Mouse (Mus musculus): ENCODE results near the gene Srxn1. TPM values are rescaled to one million over a fixed set of nuclear protein-coding genes. Genes with fewer than 3 reads are reported as not detected.

Srxn1 gene
- total and polyA plus RNA-seq, 3 experiments = not detected

GRCm38 (mm10) chr2:152091342-152092056, 13.8 kb upstream of the Srxn1 start:
- Histone ChIP-seq H3K4me3 (replicated peaks in 1 of 3; ENCODE audit: low read depth in 2 of 3, low read length in 2 of 3, poor library complexity in 1 of 3) (peak overlapping the region in 1 of 3 experiments; percentile 25), H3K27ac (ENCODE audit: insufficient read depth, low read depth) (no peak overlapping the region), H3K9ac (ENCODE audit: insufficient read depth, low read depth) (no peak overlapping the region), H3K36me3 (replicated peaks in 1 of 2; ENCODE audit: control insufficient read depth in 1 of 2, insufficient read depth in 1 of 2, low read length in 1 of 2) (no peaks in the 10 kb centered on the region), H3K4me1 (ENCODE audit: control insufficient read depth in 1 of 2, insufficient read depth in 2 of 2) (peaks cover 6 to 18% of the 10 kb centered on the region in 2 experiments), H3K9me3 (replicated peaks; ENCODE audit: low read length) (peaks cover 26% of the 10 kb centered on the region), H3K4me2 (ENCODE audit: insufficient read depth, low read depth, poor library complexity, severe bottlenecking) (peak overlapping the region; percentile 17; the same call in 1 of the 2 replicates), H3K79me2 (replicated peaks; ENCODE audit: control insufficient read depth, extremely low read depth, insufficient read depth, poor library complexity, severe bottlenecking) (no peaks in the 10 kb centered on the region), H3K27me3 (replicated peaks) (peaks cover 58% of the 10 kb centered on the region)
- DNase-seq (ENCODE audit: extremely low read depth) = peak; percentile 69
- dilution Hi-C loops (cut with MboI; ENCODE audit: extremely low pct_ligation_motif_present, extremely low pct_unique_long_range_greater_than_20kb, low sequenced_read_pairs) = no loop called here
- in situ Hi-C loops (cut with MboI; ENCODE audit: low pct_ligation_motif_present, low pct_unique_long_range_greater_than_20kb, low sequenced_read_pairs) = no loop called here
- TF ChIP-seq CHD2 (IDR thresholded peaks at IDR 0.05; ENCODE audit: low read length) (peak; percentile 50; the same call in 1 of the 2 replicates), EP300 (IDR thresholded peaks at IDR 0.05; ENCODE audit: low read length) (peak; percentile 23; the same call in 1 of the 2 replicates), MAX (IDR thresholded peaks at IDR 0.05; ENCODE audit: low read length) (peak; percentile 54), BHLHE40 (IDR thresholded peaks at IDR 0.05; ENCODE audit: low read depth, low read length) (peak; percentile 18; the same call in 1 of the 2 replicates), TBP (conservative IDR thresholded peaks at IDR 0.05; ENCODE audit: low read depth, low read length) (no peak), IRF4 (IDR thresholded peaks at IDR 0.05; ENCODE audit: low read depth, low read length) (peak; percentile 20; the same call in 1 of the 2 replicates), HCFC1 (IDR thresholded peaks at IDR 0.05; ENCODE audit: low read depth, low read length) (no peak), MEF2A (IDR thresholded peaks at IDR 0.05; ENCODE audit: borderline replicate concordance, low read depth, low read length) (no peak), KAT2A (IDR thresholded peaks at IDR 0.05; ENCODE audit: insufficient replicate concordance, low read length) (no peak), ETS1 (conservative IDR thresholded peaks at IDR 0.05; ENCODE audit: low read depth, low read length) (peak; percentile 35), POLR2A (IDR thresholded peaks at IDR 0.05; ENCODE audit: low read depth, low read length) (no peak), SIN3A (IDR thresholded peaks at IDR 0.05; ENCODE audit: low read length) (0 out of 2 replicates have a peak, but pooled peaks have one; percentile 54), NELFE (IDR thresholded peaks at IDR 0.05; ENCODE audit: low read depth, low read length) (no peak), ZKSCAN1 (IDR thresholded peaks at IDR 0.05; ENCODE audit: borderline replicate concordance, low read depth, low read length) (peak; percentile 55), TCF12 (IDR thresholded peaks at IDR 0.05; ENCODE audit: low read depth, low read length) (peak; percentile 64; the same call in 1 of the 2 replicates)

- H3K4me3 ChIP-seq (replicated peaks in 1 of 3; ENCODE audit: low read depth in 2 of 3, low read length in 2 of 3, poor library complexity in 1 of 3) = no peak overlapping the region
- H3K79me2 ChIP-seq (replicated peaks; ENCODE audit: control insufficient read depth, extremely low read depth, insufficient read depth, poor library complexity, severe bottlenecking) = no peaks in the 10 kb centered on the region
- H3K9me3 ChIP-seq (replicated peaks; ENCODE audit: low read length) = peaks cover 26% of the 10 kb centered on the region
- no peak overlapping the region for H3K27ac ChIP-seq (ENCODE audit: insufficient read depth, low read depth)
- dilution Hi-C loops (cut with MboI; ENCODE audit: extremely low pct_ligation_motif_present, extremely low pct_unique_long_range_greater_than_20kb, low sequenced_read_pairs) (no loop called here), in situ Hi-C loops (cut with MboI; ENCODE audit: low pct_ligation_motif_present, low pct_unique_long_range_greater_than_20kb, low sequenced_read_pairs) (no loop called here)
- no peaks in the 10 kb centered on the region for H3K36me3 ChIP-seq (replicated peaks in 1 of 2; ENCODE audit: control insufficient read depth in 1 of 2, insufficient read depth in 1 of 2, low read length in 1 of 2)
- no peak for TF ChIP-seq SIN3A (IDR thresholded peaks at IDR 0.05; ENCODE audit: low read length)
- no peak for TF ChIP-seq POLR2A (IDR thresholded peaks at IDR 0.05; ENCODE audit: low read depth, low read length)
- TF ChIP-seq JUN (IDR thresholded peaks at IDR 0.05; ENCODE audit: insufficient read depth, low read depth, low read length) = no peak
- TF ChIP-seq TCF12 (IDR thresholded peaks at IDR 0.05; ENCODE audit: low read depth, low read length) = no peak
- no peak for TF ChIP-seq KAT2A (IDR thresholded peaks at IDR 0.05; ENCODE audit: insufficient replicate concordance, low read length)
- TF ChIP-seq JUND (conservative IDR thresholded peaks at IDR 0.05; ENCODE audit: low read depth, low read length) = no peak
- TF ChIP-seq HCFC1 (IDR thresholded peaks at IDR 0.05; ENCODE audit: low read depth, low read length) = no peak
- no peak for TF ChIP-seq ZKSCAN1 (IDR thresholded peaks at IDR 0.05; ENCODE audit: borderline replicate concordance, low read depth, low read length)
- TF ChIP-seq CHD2 (IDR thresholded peaks at IDR 0.05; ENCODE audit: low read length) = no peak
- TF ChIP-seq MYC (IDR thresholded peaks at IDR 0.05; ENCODE audit: low read depth, low read length) = no peak
- no peak for TF ChIP-seq MAFK (IDR thresholded peaks at IDR 0.05; ENCODE audit: insufficient replicate concordance, low read length)
- TF ChIP-seq NELFE (IDR thresholded peaks at IDR 0.05; ENCODE audit: low read depth, low read length) = no peak
- no peak for TF ChIP-seq MAX (IDR thresholded peaks at IDR 0.05; ENCODE audit: low read length)
- no peak for TF ChIP-seq CHD1 (IDR thresholded peaks at IDR 0.05; ENCODE audit: low read depth, low read length)
- TF ChIP-seq ELF1 (IDR thresholded peaks at IDR 0.05; ENCODE audit: low read depth, low read length) = no peak
- no peak for TF ChIP-seq ZNF384 (IDR thresholded peaks at IDR 0.05; ENCODE audit: low read depth, low read length)
- no peak for TF ChIP-seq MXI1 (IDR thresholded peaks at IDR 0.05; ENCODE audit: low read depth, low read length)
- H3K27me3 ChIP-seq (replicated peaks) = peaks cover 58% of the 10 kb centered on the region
- no peak overlapping the region for H3K9ac ChIP-seq (ENCODE audit: insufficient read depth, low read depth)
- H3K4me1 ChIP-seq (ENCODE audit: control insufficient read depth in 1 of 2, insufficient read depth in 2 of 2) = peaks cover 6 to 18% of the 10 kb centered on the region in 2 experiments
- H3K4me2 ChIP-seq (ENCODE audit: insufficient read depth, low read depth, poor library complexity, severe bottlenecking) = no peak overlapping the region
- DNase-seq (ENCODE audit: extremely low read depth) = no peak
Observed at GRCm38 (mm10) chr2:152092927-152093326, 12.4 kb upstream of the Srxn1 start.
